Mouse (Mus musculus) hindbrain, embryonic 11.5 days (tissue): Measurements from ENCODE around the gene Tbc1d2. TPM values are rescaled to one million over a fixed set of nuclear protein-coding genes. Genes with fewer than 3 reads are reported as not detected.

Experiments
- ATAC-seq: fragments of 200-750 bp; cut with Nextera tagmentation; 2 replicates; pipeline ENCODE4 v1.8.0; 2017; ENCODE audit warnings: mild to moderate bottlenecking, moderate TSS enrichment, moderate library complexity; ENCODE audit not compliant: low FRiP score
- DNase-seq: peaks from one replicate; pipeline ENCODE4 v3.0.0-alpha.2; 2015; ENCODE audit warnings: low spot score
- H3K27ac ChIP-seq: fragments of 300-500 bp; sonication (generic); 2 replicates; pipeline ENCODE4 v1.5.1; 2014; ENCODE audit warnings: mild to moderate bottlenecking, low read depth, low read length
- H3K27me3 ChIP-seq: fragments of 300-500 bp; sonication (generic); 2 replicates; pipeline ENCODE4 v1.6.1; 2014; ENCODE audit warnings: mild to moderate bottlenecking, low read length, moderate library complexity, mixed read lengths; ENCODE audit not compliant: control insufficient read depth, insufficient read depth
- H3K36me3 ChIP-seq: fragments of 300-500 bp; sonication (generic); 2 replicates; pipeline ENCODE4 v1.6.1; 2014; ENCODE audit warnings: mild to moderate bottlenecking, low read length, moderate library complexity, mixed read lengths; ENCODE audit not compliant: control insufficient read depth, insufficient read depth
- H3K4me1 ChIP-seq: fragments of 300-500 bp; sonication (generic); replicated peaks from 2 replicates; pipeline ENCODE4 v1.6.1; 2014; ENCODE audit warnings: low read length, mixed read lengths; ENCODE audit not compliant: control insufficient read depth, insufficient read depth
- H3K4me2 ChIP-seq: fragments of 300-500 bp; sonication (generic); replicated peaks from 2 replicates; pipeline ENCODE4 v1.6.1; 2014; ENCODE audit warnings: mild to moderate bottlenecking, low read depth, low read length
- H3K4me3 ChIP-seq: fragments of 300-500 bp; sonication (generic); 2 replicates; pipeline ENCODE4 v1.5.1; 2014; ENCODE audit warnings: low read depth, low read length
- H3K9ac ChIP-seq: fragments of 300-500 bp; sonication (generic); 2 replicates; pipeline ENCODE4 v1.6.1; 2014; ENCODE audit warnings: low read depth, low read length
- H3K9me3 ChIP-seq: fragments of 300-500 bp; sonication (generic); 2 replicates; pipeline ENCODE4 v1.6.1; 2016; ENCODE audit warnings: low read length; ENCODE audit not compliant: control insufficient read depth
- WGBS: fragments of 180-500 bp; shearing (Covaris S2); extraction: QIAGEN DNeasy Blood & Tissue Kit; methylation state at CpG from one replicate; pipeline ENCODE4 v1.1.7; 2014; 5-methylcytosine and 5-hydroxymethylcytosine counted together
- polyA plus RNA-seq: library from polyadenylated mRNA; unstranded; fragments of >200 nt; fragmentation: Nextera tagmentation; extraction: Ambion mirVana; gene quantifications from 2 replicates; pipeline ENCODE4 v1.2.1, GENCODE M21; 2014

The Tbc1d2 gene
- 1.0 and 1.1 TPM in 2 replicates for polyA plus RNA-seq

DNA sequence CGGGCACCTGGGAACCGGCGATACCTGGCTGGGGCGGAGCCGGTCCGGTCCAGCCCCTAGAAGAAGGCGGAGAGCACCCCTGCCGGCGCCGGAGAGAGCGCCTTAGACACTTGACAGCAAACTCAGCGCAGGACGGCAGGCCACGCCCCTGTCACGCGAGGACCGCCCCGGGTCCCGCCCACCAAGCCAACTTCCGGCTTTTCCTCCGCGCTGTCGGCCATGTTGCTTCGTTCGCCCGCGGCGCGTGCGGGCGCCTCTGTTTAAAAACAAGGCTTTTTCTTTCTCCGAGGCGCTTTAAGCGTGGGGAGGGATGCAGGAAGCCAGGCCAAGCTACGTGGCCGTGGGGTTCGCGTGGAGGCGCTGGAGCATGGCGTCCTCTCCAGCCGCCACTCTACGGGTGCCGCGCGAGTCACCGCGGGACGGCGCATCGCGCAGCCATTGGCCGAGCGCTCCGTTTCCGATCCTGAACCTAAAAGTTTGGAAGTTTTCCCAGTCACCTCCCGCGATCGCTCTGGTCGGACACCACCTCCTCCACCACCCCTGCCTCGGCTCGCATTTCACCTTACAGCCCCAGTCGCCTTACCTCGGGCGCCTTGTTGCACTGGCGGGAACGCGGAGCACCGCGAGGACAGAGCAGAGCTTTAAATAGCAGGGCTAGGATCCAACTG lies at the start of gene Tbc1d2:
Gene Tbc1d2, minus strand, starts transcription at position 124 of the 668 bp plus-strand sequence.
- Histone ChIP-seq H3K27me3 (peaks cover 13% of the 10 kb centered on the region), H3K9ac (peak within 1 kb of the TSS; percentile 68), H3K27ac (peak within 1 kb of the TSS; percentile 47; the same call in 1 of the 2 replicates), H3K4me3 (peak within 1 kb of the TSS; percentile 68), H3K36me3 (no peaks in the 10 kb centered on the region), H3K9me3 (no peaks in the 10 kb centered on the region), H3K4me1 (peaks cover 3% of the 10 kb centered on the region), H3K4me2 (peak within 1 kb of the TSS; percentile 90)
- ATAC-seq (peak; percentile 97), DNase-seq (peak; percentile 96)
- WGBS = 0% methylated on average over 68 of the region's 69 CpGs

DNA sequence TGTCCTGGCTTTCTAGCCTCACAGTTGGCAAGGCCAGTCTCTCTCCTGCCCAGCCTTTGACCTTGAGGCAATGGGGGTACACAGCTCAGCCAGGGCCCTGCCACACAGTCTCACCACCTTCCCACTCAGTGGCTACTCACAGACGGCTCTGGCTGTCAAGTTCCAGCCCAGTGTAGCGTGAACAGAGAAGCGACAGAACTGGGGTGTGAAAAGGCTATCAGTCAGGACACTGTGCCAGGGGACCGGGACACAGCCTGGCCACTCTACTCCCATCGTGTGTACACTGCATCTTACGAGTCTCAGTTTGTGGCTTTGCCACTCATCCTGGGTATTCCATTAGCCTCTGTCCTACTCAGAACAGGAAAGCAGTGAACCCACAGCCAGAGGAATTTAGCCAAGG lies 46.5 kb upstream of the Tbc1d2 start:
- ATAC-seq (no peak), DNase-seq (no peak)
- no peaks in the 10 kb centered on the region for H3K27me3 ChIP-seq
- no peak overlapping the region for H3K27ac ChIP-seq
- no peak overlapping the region for H3K4me3 ChIP-seq
- H3K36me3 ChIP-seq = no peaks in the 10 kb centered on the region
- no peaks in the 10 kb centered on the region for H3K4me1 ChIP-seq
- H3K9ac ChIP-seq = no peak overlapping the region
- H3K4me2 ChIP-seq = no peak overlapping the region
- H3K9me3 ChIP-seq = no peaks in the 10 kb centered on the region
- WGBS = 71% methylated on average over 6 of the region's 6 CpGs

GRCm38 (mm10) chr4:46690565-46690964 lies 40.6 kb upstream of the Tbc1d2 start:
- WGBS = 81% methylated on average over 8 of the region's 8 CpGs
- H3K9ac ChIP-seq = no peak overlapping the region
- no peaks in the 10 kb centered on the region for H3K4me1 ChIP-seq
- no peak overlapping the region for H3K27ac ChIP-seq
- H3K4me3 ChIP-seq = no peak overlapping the region
- DNase-seq (no peak), ATAC-seq (no peak)
- H3K4me2 ChIP-seq = no peak overlapping the region
- H3K27me3 ChIP-seq = no peaks in the 10 kb centered on the region
- H3K9me3 ChIP-seq = no peaks in the 10 kb centered on the region
- no peaks in the 10 kb centered on the region for H3K36me3 ChIP-seq

- no peaks in the 10 kb centered on the region for H3K36me3 ChIP-seq
- H3K4me2 ChIP-seq = no peak overlapping the region
- no peaks in the 10 kb centered on the region for H3K9me3 ChIP-seq
- ATAC-seq = no peak
- DNase-seq = no peak
- H3K27me3 ChIP-seq = no peaks in the 10 kb centered on the region
- no peaks in the 10 kb centered on the region for H3K4me1 ChIP-seq
- WGBS = 81% methylated on average over 8 of the region's 8 CpGs
- H3K4me3 ChIP-seq = no peak overlapping the region
- H3K27ac ChIP-seq = no peak overlapping the region
- H3K9ac ChIP-seq = no peak overlapping the region
These were observed 40.0 kb upstream of the Tbc1d2 start for GRCm38 (mm10) chr4:46690023-46690420.

- Histone ChIP-seq H3K9me3 (no peaks in the 10 kb centered on the region), H3K36me3 (no peaks in the 10 kb centered on the region), H3K9ac (no peak overlapping the region), H3K27me3 (no peaks in the 10 kb centered on the region), H3K27ac (no peak overlapping the region), H3K4me1 (no peaks in the 10 kb centered on the region), H3K4me2 (no peak overlapping the region), H3K4me3 (no peak overlapping the region)
- peak; percentile 88 for DNase-seq
- ATAC-seq = peak; percentile 65
- WGBS = 43% methylated on average over 15 of the region's 15 CpGs
These were observed 39.5 kb upstream of the Tbc1d2 start for GRCm38 (mm10) chr4:46689397-46690022.

DNA sequence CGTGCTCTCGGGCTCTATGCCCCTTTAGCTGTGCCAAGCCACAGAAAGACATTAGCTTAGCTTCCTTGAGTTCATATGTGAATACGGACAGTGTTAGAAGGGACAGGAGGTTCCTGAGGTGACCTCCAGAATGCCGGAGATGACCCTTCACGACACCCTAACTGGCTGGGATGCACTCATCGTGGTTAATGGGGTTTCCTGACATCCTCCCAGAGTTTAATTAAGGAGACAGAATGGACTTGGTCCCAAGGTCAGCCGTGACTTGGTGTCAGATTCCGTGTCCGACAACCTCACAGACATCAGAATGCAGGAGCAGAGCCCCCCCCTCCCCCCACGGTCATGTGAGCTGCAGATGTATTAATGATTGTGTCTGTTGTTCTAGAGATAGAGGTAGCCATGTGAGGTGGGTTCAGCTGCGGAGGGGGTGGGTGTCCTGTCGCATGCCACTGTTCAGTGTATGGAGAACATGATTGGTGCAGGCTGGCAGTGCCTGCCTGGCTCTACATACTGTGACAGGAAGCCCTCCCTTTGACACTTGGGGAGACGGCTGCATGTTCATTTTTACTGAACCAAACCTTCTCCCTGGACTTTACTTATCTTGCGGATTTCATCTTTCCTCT lies 38.3 kb upstream of the Tbc1d2 start:
- ATAC-seq = no peak
- no peak overlapping the region for H3K27ac ChIP-seq
- H3K27me3 ChIP-seq = no peaks in the 10 kb centered on the region
- no peak overlapping the region for H3K9ac ChIP-seq
- no peaks in the 10 kb centered on the region for H3K4me1 ChIP-seq
- no peaks in the 10 kb centered on the region for H3K9me3 ChIP-seq
- WGBS = 80% methylated on average over 14 of the region's 14 CpGs
- no peak overlapping the region for H3K4me3 ChIP-seq
- no peak overlapping the region for H3K4me2 ChIP-seq
- no peak for DNase-seq
- H3K36me3 ChIP-seq = no peaks in the 10 kb centered on the region

DNA sequence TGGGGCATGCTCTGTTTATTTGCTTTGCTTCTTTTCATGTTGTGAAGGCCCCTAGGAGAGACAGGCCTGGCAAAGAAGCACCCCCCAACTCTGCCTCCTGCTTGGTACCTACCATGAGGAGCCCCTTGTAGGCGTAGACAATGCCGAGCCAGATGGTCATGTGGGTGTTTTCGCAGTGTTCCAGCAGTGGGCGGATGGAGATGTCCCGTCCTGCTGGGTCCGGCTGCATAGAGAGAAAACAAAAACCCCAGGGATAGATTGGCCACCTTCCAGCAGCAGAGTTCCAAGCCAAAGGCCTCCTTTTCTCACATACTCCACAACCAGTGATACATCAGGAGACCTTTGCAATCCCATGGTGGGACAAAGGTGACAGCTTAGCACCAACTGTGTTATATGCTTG lies 34.2 kb upstream of the Tbc1d2 start:
- no peak overlapping the region for H3K4me3 ChIP-seq
- WGBS = 57% methylated on average over 6 of the region's 6 CpGs
- H3K4me2 ChIP-seq = no peak overlapping the region
- H3K27me3 ChIP-seq = no peaks in the 10 kb centered on the region
- no peak overlapping the region for H3K27ac ChIP-seq
- no peaks in the 10 kb centered on the region for H3K9me3 ChIP-seq
- DNase-seq (no peak), ATAC-seq (no peak)
- no peak overlapping the region for H3K9ac ChIP-seq
- H3K36me3 ChIP-seq = no peaks in the 10 kb centered on the region
- H3K4me1 ChIP-seq = no peaks in the 10 kb centered on the region

DNA sequence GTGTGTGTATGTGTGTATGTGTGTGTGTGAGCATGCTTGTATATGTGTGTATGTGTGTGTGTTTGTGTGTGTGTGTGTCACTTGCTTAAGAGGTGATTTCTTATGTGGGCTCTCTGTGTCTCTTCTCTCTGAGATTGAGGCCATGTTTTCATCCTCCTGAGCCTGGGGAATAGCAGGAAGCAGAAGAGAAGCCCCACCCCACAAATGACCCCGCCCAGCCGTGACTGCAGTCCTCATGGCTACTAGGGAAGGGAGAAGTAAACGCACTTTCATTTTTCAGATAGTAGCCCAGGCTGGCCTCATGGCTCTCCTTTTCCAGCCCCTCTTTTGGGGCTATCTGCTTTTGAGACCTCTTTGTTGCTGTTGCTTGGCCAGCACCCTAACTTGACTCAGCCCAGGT lies 26.6 kb upstream of the Tbc1d2 start:
- H3K27me3 ChIP-seq = no peaks in the 10 kb centered on the region
- ATAC-seq (no peak), DNase-seq (no peak)
- WGBS = 70% methylated on average over 3 of the region's 3 CpGs
- no peak overlapping the region for H3K4me3 ChIP-seq
- H3K4me1 ChIP-seq = no peaks in the 10 kb centered on the region
- no peak overlapping the region for H3K4me2 ChIP-seq
- H3K36me3 ChIP-seq = no peaks in the 10 kb centered on the region
- H3K27ac ChIP-seq = no peak overlapping the region
- H3K9ac ChIP-seq = no peak overlapping the region
- no peaks in the 10 kb centered on the region for H3K9me3 ChIP-seq

DNA sequence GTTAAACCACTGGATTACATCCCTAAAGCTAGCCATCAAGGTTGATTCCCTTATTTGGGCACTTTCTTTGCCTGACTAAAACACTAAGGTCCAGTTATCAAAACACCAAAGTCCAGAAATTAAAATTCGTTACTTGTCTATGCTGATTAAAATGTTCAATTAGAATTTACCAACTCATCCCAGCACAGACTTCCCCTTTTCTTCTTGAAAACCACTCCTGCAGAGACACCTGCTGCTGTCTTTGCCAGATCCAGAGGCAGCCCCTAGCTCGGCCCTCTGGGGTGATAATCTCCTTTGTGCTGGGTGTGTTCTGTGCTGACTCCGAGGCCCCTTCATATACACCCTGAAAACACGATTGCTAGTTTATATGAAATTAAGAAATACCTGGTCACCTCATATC lies 26.0 kb upstream of the Tbc1d2 start:
- no peak overlapping the region for H3K4me3 ChIP-seq
- H3K36me3 ChIP-seq = no peaks in the 10 kb centered on the region
- no peak overlapping the region for H3K27ac ChIP-seq
- no peaks in the 10 kb centered on the region for H3K27me3 ChIP-seq
- no peak for DNase-seq
- no peaks in the 10 kb centered on the region for H3K4me1 ChIP-seq
- no peak overlapping the region for H3K4me2 ChIP-seq
- WGBS = 63% methylated on average over 4 of the region's 4 CpGs
- no peaks in the 10 kb centered on the region for H3K9me3 ChIP-seq
- no peak overlapping the region for H3K9ac ChIP-seq
- no peak for ATAC-seq
